Mouse (Mus musculus): ENCODE measurements around the gene Tmem26. TPM values are rescaled to one million over a fixed set of nuclear protein-coding genes. Genes with fewer than 3 reads are reported as not detected.
"Not testable (repeated sequence)": the region's sequence is repeated elsewhere in the genome, so short reads cannot be mapped to it uniquely, and the experiment has no call there.

Gene Tmem26
- polyA plus RNA-seq, 1 experiment from 2014 or later = 6.2 TPM

GRCm38 (mm10) chr10:68735621-68736020 is 12.2 kb downstream of the Tmem26 start:
- no peak for DNase-seq
- H3K4me3 ChIP-seq (replicated peaks; ENCODE audit: low read depth, low read length) = no peak overlapping the region
- no peak for ATAC-seq (ENCODE audit: low FRiP score, low TSS enrichment)
- H3K36me3 ChIP-seq (ENCODE audit: control insufficient read depth, insufficient read depth, low read length) = no peaks in the 10 kb centered on the region
- no peaks in the 10 kb centered on the region for H3K27me3 ChIP-seq (ENCODE audit: control insufficient read depth, insufficient read depth, low read length)
- WGBS = 90% methylated on average over 3 of the region's 3 CpGs
- H3K4me2 ChIP-seq (ENCODE audit: low read length) = no peak overlapping the region
- no peak overlapping the region for H3K27ac ChIP-seq (replicated peaks; ENCODE audit: low read depth, low read length)
- H3K4me1 ChIP-seq (ENCODE audit: control insufficient read depth, insufficient read depth, low read length) = 0 out of 2 replicates have a peak, but pooled peaks cover under 1% of the 10 kb centered on the region
- H3K9ac ChIP-seq (replicated peaks; ENCODE audit: low read length) = no peak overlapping the region
- no peaks in the 10 kb centered on the region for H3K9me3 ChIP-seq (ENCODE audit: control insufficient read depth, low read length)

GRCm38 (mm10) chr10:68737391-68737790 is 13.9 kb downstream of the Tmem26 start:
- DNase-seq = no peak
- Histone ChIP-seq H3K4me1 (ENCODE audit: control insufficient read depth, insufficient read depth, low read length) (0 out of 2 replicates have a peak, but pooled peaks cover 2% of the 10 kb centered on the region), H3K27me3 (ENCODE audit: control insufficient read depth, insufficient read depth, low read length) (no peaks in the 10 kb centered on the region), H3K9ac (replicated peaks; ENCODE audit: low read length) (no peak overlapping the region), H3K9me3 (ENCODE audit: control insufficient read depth, low read length) (no peaks in the 10 kb centered on the region; the same call in 1 of the 2 replicates), H3K36me3 (ENCODE audit: control insufficient read depth, insufficient read depth, low read length) (no peaks in the 10 kb centered on the region), H3K4me2 (ENCODE audit: low read length) (no peak overlapping the region), H3K27ac (replicated peaks; ENCODE audit: low read depth, low read length) (no peak overlapping the region), H3K4me3 (replicated peaks; ENCODE audit: low read depth, low read length) (no peak overlapping the region)
- no peak for ATAC-seq (ENCODE audit: low FRiP score, low TSS enrichment)
- 85% methylated on average over 7 of the region's 7 CpGs for WGBS

- not testable (repeated sequence) for H3K27ac ChIP-seq (replicated peaks; ENCODE audit: low read depth, low read length); H3K27me3 ChIP-seq (ENCODE audit: control insufficient read depth, insufficient read depth, low read length); H3K4me2 ChIP-seq (ENCODE audit: low read length); H3K9ac ChIP-seq (replicated peaks; ENCODE audit: low read length); H3K9me3 ChIP-seq (ENCODE audit: control insufficient read depth, low read length); ATAC-seq (ENCODE audit: low FRiP score, low TSS enrichment); H3K4me3 ChIP-seq (replicated peaks; ENCODE audit: low read depth, low read length); H3K4me1 ChIP-seq (ENCODE audit: control insufficient read depth, insufficient read depth, low read length); DNase-seq; H3K36me3 ChIP-seq (ENCODE audit: control insufficient read depth, insufficient read depth, low read length)
- WGBS = 81% methylated on average over 1 of the region's 1 CpGs
These were observed 15.5 kb downstream of the Tmem26 start for GRCm38 (mm10) chr10:68738981-68739380.

GRCm38 (mm10) chr10:68740251-68740650 is 16.8 kb downstream of the Tmem26 start:
- no peak overlapping the region for H3K9ac ChIP-seq (replicated peaks; ENCODE audit: low read length)
- peak; percentile 40; the same call in 1 of the 2 replicates for ATAC-seq (ENCODE audit: low FRiP score, low TSS enrichment)
- H3K4me2 ChIP-seq (ENCODE audit: low read length) = no peak overlapping the region
- no peaks in the 10 kb centered on the region for H3K27me3 ChIP-seq (ENCODE audit: control insufficient read depth, insufficient read depth, low read length)
- no peak overlapping the region for H3K27ac ChIP-seq (replicated peaks; ENCODE audit: low read depth, low read length)
- no peaks in the 10 kb centered on the region; the same call in 1 of the 2 replicates for H3K9me3 ChIP-seq (ENCODE audit: control insufficient read depth, low read length)
- H3K36me3 ChIP-seq (ENCODE audit: control insufficient read depth, insufficient read depth, low read length) = no peaks in the 10 kb centered on the region
- 0 out of 2 replicates have a peak, but pooled peaks cover 2% of the 10 kb centered on the region for H3K4me1 ChIP-seq (ENCODE audit: control insufficient read depth, insufficient read depth, low read length)
- 27% methylated on average over 2 of the region's 2 CpGs for WGBS
- no peak overlapping the region for H3K4me3 ChIP-seq (replicated peaks; ENCODE audit: low read depth, low read length)
- peak; percentile 62 for DNase-seq

- 72% methylated on average over 7 of the region's 7 CpGs for WGBS
- DNase-seq = no peak
- H3K4me2 ChIP-seq (ENCODE audit: low read length) = no peak overlapping the region
These were observed 27.5 kb downstream of the Tmem26 start for GRCm38 (mm10) chr10:68750921-68751320.

GRCm38 (mm10) chr10:68759238-68759637 is 35.8 kb downstream of the Tmem26 start:
- no peak overlapping the region for H3K9ac ChIP-seq (replicated peaks; ENCODE audit: low read length)
- H3K9me3 ChIP-seq (ENCODE audit: control insufficient read depth, low read length) = no peaks in the 10 kb centered on the region
- no peaks in the 10 kb centered on the region for H3K4me1 ChIP-seq (ENCODE audit: control insufficient read depth, insufficient read depth, low read length)
- H3K36me3 ChIP-seq (ENCODE audit: control insufficient read depth, insufficient read depth, low read length) = no peaks in the 10 kb centered on the region
- no peak overlapping the region for H3K4me3 ChIP-seq (replicated peaks; ENCODE audit: low read depth, low read length)
- H3K27ac ChIP-seq (replicated peaks; ENCODE audit: low read depth, low read length) = no peak overlapping the region
- H3K4me2 ChIP-seq (ENCODE audit: low read length) = no peak overlapping the region
- peak; percentile 18 for DNase-seq
- 48% methylated on average over 5 of the region's 5 CpGs for WGBS
- no peak for ATAC-seq (ENCODE audit: low FRiP score, low TSS enrichment)
- H3K27me3 ChIP-seq (ENCODE audit: control insufficient read depth, insufficient read depth, low read length) = no peaks in the 10 kb centered on the region

More at GRCm38 (mm10) chr10:68750921-68751320, 27.5 kb downstream of the Tmem26 start:
- Histone ChIP-seq H3K27ac (replicated peaks; ENCODE audit: low read depth, low read length) (no peak overlapping the region), H3K4me1 (ENCODE audit: control insufficient read depth, insufficient read depth, low read length) (no peaks in the 10 kb centered on the region), H3K9ac (replicated peaks; ENCODE audit: low read length) (no peak overlapping the region), H3K4me3 (replicated peaks; ENCODE audit: low read depth, low read length) (no peak overlapping the region), H3K36me3 (ENCODE audit: control insufficient read depth, insufficient read depth, low read length) (no peaks in the 10 kb centered on the region), H3K27me3 (ENCODE audit: control insufficient read depth, insufficient read depth, low read length) (no peaks in the 10 kb centered on the region), H3K9me3 (ENCODE audit: control insufficient read depth, low read length) (no peaks in the 10 kb centered on the region)
- ATAC-seq (ENCODE audit: low FRiP score, low TSS enrichment) = no peak

GRCm38 (mm10) chr10:68759789-68760188 is 36.3 kb downstream of the Tmem26 start:
- Histone ChIP-seq H3K36me3 (ENCODE audit: control insufficient read depth, insufficient read depth, low read length) (no peaks in the 10 kb centered on the region), H3K27me3 (ENCODE audit: control insufficient read depth, insufficient read depth, low read length) (no peaks in the 10 kb centered on the region), H3K4me1 (ENCODE audit: control insufficient read depth, insufficient read depth, low read length) (no peaks in the 10 kb centered on the region), H3K4me3 (replicated peaks; ENCODE audit: low read depth, low read length) (no peak overlapping the region), H3K9me3 (ENCODE audit: control insufficient read depth, low read length) (no peaks in the 10 kb centered on the region), H3K9ac (replicated peaks; ENCODE audit: low read length) (no peak overlapping the region), H3K27ac (replicated peaks; ENCODE audit: low read depth, low read length) (no peak overlapping the region), H3K4me2 (ENCODE audit: low read length) (no peak overlapping the region)
- ATAC-seq (ENCODE audit: low FRiP score, low TSS enrichment) (no peak), DNase-seq (no peak)
- 64% methylated on average over 7 of the region's 7 CpGs for WGBS

GRCm38 (mm10) chr10:68781067-68781868 is 57.8 kb downstream of the Tmem26 start:
- no peaks in the 10 kb centered on the region for H3K27me3 ChIP-seq (ENCODE audit: control insufficient read depth, insufficient read depth, low read length)
- H3K4me2 ChIP-seq (ENCODE audit: low read length) = no peak overlapping the region
- H3K4me3 ChIP-seq (replicated peaks; ENCODE audit: low read depth, low read length) = no peak overlapping the region
- no peaks in the 10 kb centered on the region for H3K9me3 ChIP-seq (ENCODE audit: control insufficient read depth, low read length)
- H3K4me1 ChIP-seq (ENCODE audit: control insufficient read depth, insufficient read depth, low read length) = no peaks in the 10 kb centered on the region
- H3K27ac ChIP-seq (replicated peaks; ENCODE audit: low read depth, low read length) = no peak overlapping the region
- 85% methylated on average over 9 of the region's 9 CpGs for WGBS
- no peak overlapping the region for H3K9ac ChIP-seq (replicated peaks; ENCODE audit: low read length)
- H3K36me3 ChIP-seq (ENCODE audit: control insufficient read depth, insufficient read depth, low read length) = no peaks in the 10 kb centered on the region
- DNase-seq = no peak
- ATAC-seq (ENCODE audit: low FRiP score, low TSS enrichment) = no peak

- Histone ChIP-seq H3K4me1 (ENCODE audit: control insufficient read depth, insufficient read depth, low read length) (no peaks in the 10 kb centered on the region), H3K27me3 (ENCODE audit: control insufficient read depth, insufficient read depth, low read length) (no peaks in the 10 kb centered on the region), H3K4me3 (replicated peaks; ENCODE audit: low read depth, low read length) (no peak overlapping the region), H3K4me2 (ENCODE audit: low read length) (no peak overlapping the region), H3K36me3 (ENCODE audit: control insufficient read depth, insufficient read depth, low read length) (no peaks in the 10 kb centered on the region), H3K9ac (replicated peaks; ENCODE audit: low read length) (no peak overlapping the region), H3K27ac (replicated peaks; ENCODE audit: low read depth, low read length) (no peak overlapping the region), H3K9me3 (ENCODE audit: control insufficient read depth, low read length) (no peaks in the 10 kb centered on the region)
- WGBS = 93% methylated on average over 6 of the region's 6 CpGs
- ATAC-seq (ENCODE audit: low FRiP score, low TSS enrichment) (no peak), DNase-seq (no peak)
These were observed 59.3 kb downstream of the Tmem26 start for GRCm38 (mm10) chr10:68782724-68783123.
